Mouse (Mus musculus): Measurements from ENCODE around the gene Aldh18a1.

GRCm38 (mm10) chr19:40536526-40536925 lies 51.7 kb downstream of the Aldh18a1 start:
- TF ChIP-seq EP300 (IDR thresholded peaks at IDR 0.05; ENCODE audit: low read depth) (peak; percentile 88), CTCF (IDR thresholded peaks at IDR 0.05; ENCODE audit: low read depth) (no peak)

All from liver, embryonic 14.5 days (tissue).